Mouse (Mus musculus) brown adipose tissue, adult 24 weeks (tissue): ENCODE measurements at regions not wholly inside any gene's neighbourhood (a gene's known extent, or its start where the extent isn't known, plus 50 kb on each side); places are given as distances from the start of the nearest gene placed in this dataset.
A peak's percentile ranks its signal among the peaks of the same experiment; 100 is the strongest.

ENCODE experiments used
- H3K27ac ChIP-seq: fragments of 200-500 bp; replicated peaks from 2 replicates; pipeline ENCODE4 v1.5.1; 2012; ENCODE audit warnings: low read depth, mild to moderate bottlenecking, low read length
- H3K4me1 ChIP-seq: fragments of 200-500 bp; 2 replicates; pipeline ENCODE4 v1.6.1; 2012; ENCODE audit warnings: low read length, mixed read lengths; ENCODE audit not compliant: control insufficient read depth, insufficient read depth, insufficient read length
- H3K4me3 ChIP-seq: fragments of 200-500 bp; 2 replicates; pipeline ENCODE4 v1.5.1; 2012; ENCODE audit warnings: low read depth, mild to moderate bottlenecking, low read length, moderate library complexity; ENCODE audit not compliant: insufficient read depth

DNA sequence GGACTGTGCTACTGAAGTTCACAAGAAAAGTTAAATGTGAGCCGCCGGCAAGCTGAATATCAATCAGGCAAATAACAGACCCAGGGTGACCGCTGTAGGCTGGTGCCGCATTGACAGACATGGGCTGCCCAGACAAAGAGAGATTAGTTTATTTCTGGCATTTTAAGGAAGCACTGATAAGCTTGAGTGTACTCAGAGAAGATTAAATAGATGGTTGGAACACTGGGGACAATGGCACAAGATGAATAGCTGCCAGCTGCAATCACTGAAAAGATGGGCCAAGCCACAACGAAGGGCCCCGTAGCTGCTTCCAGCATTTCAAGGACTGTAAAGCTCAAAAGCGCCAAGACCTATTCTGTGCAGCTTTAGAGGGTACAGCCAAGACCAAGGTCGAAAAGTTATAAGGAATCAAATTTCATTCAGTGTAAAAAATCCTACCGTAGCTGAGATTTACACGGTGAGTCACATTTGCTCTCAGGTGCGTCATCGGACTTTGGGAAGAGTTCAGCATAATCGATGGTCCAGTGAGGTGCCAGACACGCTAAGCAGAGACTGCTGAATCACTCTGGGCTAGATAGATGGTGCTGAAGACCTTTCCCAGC is 285.1 kb upstream of the Camk1g start:
- H3K27ac ChIP-seq, result no peak overlapping the region
- no peaks in the 10 kb centered on the region for H3K4me1 ChIP-seq
- no peak overlapping the region for H3K4me3 ChIP-seq

DNA sequence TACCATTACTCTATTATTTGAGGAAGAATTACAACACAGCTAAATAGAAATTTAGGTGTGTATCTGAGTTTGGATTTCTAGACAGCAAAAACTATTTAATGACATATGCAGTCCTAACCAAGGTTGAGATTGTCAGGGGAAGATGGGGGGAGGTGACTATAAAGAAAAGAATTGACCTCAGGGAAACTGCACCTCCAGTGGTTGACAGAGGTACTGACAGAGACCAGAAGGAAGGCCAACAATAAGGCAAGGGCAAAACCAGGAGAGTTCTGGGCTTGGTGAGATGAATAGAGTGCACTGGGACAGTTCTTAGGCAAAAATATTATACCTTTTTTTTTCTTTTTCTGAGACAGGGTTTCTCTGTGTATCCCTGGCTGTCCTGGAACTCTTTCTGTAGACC is 280.2 kb upstream of the Camk1g start:
- no peak overlapping the region for H3K27ac ChIP-seq
- no peaks in the 10 kb centered on the region for H3K4me1 ChIP-seq
- no peak overlapping the region for H3K4me3 ChIP-seq

DNA sequence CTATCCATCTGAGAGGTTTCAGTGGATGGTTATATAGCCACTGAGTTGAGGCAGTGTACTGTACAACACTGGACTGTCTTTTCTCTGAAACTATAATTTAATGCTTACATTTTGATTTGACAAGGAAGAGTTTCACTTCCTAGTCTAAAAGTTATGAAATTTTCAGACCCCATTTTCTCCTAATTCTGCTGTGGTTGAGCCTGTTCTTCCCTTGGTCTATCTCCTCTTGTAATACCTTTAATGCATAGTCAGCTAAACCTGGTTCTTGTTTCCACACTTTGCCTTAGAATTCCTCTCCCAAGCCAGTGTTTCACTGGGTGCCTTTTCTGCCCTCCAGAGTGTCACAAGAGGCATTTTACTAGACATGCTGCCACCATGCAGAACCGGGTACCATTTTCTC is 279.3 kb upstream of the Camk1g start:
- Histone ChIP-seq H3K27ac (no peak overlapping the region), H3K4me1 (no peaks in the 10 kb centered on the region), H3K4me3 (no peak overlapping the region)

DNA sequence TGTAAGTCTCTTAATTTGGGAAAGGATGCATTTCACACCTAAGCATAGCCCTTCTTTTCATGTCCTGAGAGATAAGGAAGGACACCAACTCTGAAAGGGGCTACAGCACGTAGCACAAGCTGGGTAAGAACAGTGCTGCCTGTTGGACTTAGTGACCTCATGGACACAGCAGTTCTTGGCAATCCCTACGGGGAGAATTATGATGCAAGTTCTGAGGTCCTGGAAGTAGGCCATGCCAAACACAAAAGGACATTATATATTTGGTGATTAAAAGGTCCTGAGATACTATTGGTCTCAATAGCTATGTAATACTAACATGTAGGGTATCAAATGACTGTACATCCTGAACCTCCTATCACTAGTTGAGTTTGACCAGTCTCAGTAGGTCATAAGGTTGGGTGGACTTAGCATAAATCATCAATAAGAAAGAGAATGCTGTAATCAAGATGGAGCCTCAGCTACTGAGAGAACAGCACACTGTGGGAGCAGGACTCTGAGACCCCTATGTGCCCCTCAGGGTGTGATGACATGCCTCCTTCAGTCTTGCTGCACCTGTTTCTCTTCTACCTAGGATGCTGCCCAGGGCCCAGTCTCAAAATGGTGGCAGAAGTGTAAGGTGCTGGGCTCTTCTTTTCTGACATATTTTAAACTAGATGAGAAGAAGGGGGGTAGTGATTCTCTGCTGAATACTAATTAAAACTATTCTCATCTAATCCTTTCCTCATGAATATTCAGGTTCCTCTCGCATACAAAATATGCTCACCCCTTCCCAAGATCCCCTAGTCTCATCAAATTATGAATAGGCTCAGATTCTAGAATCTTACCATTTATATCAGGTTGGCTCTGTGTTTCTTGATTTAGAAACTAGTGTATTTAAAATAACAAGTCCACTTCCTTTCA is 277.5 kb upstream of the Camk1g start:
- Histone ChIP-seq H3K4me1 (no peaks in the 10 kb centered on the region), H3K27ac (no peak overlapping the region), H3K4me3 (no peak overlapping the region)

- H3K4me3 ChIP-seq, result no peak overlapping the region
- no peak overlapping the region for H3K27ac ChIP-seq
- H3K4me1 ChIP-seq, result no peaks in the 10 kb centered on the region
Measured at GRCm38 (mm10) chr1:193644506-193644905, 274.4 kb upstream of the Camk1g start.

- no peak overlapping the region for H3K27ac ChIP-seq
- H3K4me1 ChIP-seq, result no peaks in the 10 kb centered on the region
- H3K4me3 ChIP-seq, result no peak overlapping the region
Measured at GRCm38 (mm10) chr1:193636451-193636850, 266.4 kb upstream of the Camk1g start.

DNA sequence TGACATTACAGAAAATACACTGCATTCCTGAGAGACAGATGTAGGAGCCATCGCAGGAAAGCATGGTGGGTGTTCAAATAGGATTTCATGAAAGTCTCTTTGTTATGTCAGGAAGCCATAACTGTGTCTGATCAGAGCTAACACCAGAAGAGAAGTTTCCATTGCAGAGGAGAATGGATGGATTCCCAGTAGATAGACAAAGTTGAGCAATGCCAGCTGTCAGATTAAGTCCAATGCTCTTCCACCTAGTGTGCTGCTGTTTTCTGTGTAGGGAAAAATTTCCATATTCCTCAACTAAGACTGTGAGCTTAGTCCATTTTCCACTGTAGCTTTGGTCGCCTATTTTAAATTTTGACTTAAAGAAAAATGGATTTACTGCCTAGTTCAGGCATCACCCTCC is 262.0 kb upstream of the Camk1g start:
- no peak overlapping the region for H3K4me3 ChIP-seq
- no peak overlapping the region for H3K27ac ChIP-seq
- no peaks in the 10 kb centered on the region; the same call in 1 of the 2 replicates for H3K4me1 ChIP-seq

GRCm38 (mm10) chr1:193629887-193630286 is 259.8 kb upstream of the Camk1g start:
- Histone ChIP-seq H3K27ac (0 out of 2 replicates have a peak overlapping the region, but pooled peaks have one; percentile 31), H3K4me3 (no peak overlapping the region), H3K4me1 (no peaks in the 10 kb centered on the region; the same call in 1 of the 2 replicates)

DNA sequence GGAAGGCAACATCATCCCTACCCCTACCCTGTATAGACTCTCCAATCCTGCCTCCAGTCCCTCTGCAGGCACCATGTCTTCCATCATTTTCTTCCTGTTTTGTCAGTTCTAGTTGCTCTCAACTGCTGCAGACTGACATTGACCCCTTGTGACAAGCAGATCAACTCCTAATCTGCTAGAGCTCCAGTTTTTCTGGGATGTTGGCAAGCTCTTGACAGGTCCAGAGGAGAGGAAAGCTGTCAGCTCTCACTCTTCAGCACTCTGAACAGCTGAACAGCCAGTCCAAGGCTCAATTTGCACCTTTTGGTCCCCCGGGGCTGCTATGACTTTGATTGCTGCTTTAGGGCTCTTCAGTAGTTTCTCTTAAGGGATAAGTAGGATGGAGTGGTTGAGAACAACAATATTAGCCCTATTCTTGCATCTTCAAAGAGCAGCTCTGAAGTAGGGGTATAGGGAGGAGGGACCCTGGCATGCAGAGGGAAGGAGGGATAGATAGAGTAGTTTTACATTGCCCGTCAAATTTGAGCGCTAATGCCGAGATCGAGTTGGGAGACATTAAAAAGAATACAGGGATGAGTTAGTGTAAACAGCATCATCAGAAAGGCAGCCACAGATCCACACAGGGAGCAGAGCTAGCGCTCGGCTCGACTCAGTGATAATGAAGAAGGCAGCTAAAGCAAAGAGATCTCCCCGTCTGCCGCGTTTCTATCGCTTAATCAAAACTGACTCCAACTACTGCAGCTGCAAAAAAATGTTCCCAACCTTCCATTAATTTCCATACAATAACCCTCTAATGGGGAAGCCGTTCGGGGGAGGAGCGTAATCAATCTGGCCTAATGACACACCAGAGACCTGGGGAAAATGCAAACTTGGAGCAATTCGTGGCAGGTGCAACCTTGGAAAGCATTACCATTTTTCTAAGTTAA is 257.1 kb upstream of the Camk1g start:
- peaks cover 4% of the 10 kb centered on the region; the same call in 1 of the 2 replicates for H3K4me1 ChIP-seq
- H3K27ac ChIP-seq, result no peak overlapping the region
- no peak overlapping the region for H3K4me3 ChIP-seq

- Histone ChIP-seq H3K4me3 (no peak overlapping the region), H3K4me1 (peaks cover 4% of the 10 kb centered on the region; the same call in 1 of the 2 replicates), H3K27ac (peak overlapping the region; percentile 96)
Measured at GRCm38 (mm10) chr1:193625101-193625956, 255.2 kb upstream of the Camk1g start.

DNA sequence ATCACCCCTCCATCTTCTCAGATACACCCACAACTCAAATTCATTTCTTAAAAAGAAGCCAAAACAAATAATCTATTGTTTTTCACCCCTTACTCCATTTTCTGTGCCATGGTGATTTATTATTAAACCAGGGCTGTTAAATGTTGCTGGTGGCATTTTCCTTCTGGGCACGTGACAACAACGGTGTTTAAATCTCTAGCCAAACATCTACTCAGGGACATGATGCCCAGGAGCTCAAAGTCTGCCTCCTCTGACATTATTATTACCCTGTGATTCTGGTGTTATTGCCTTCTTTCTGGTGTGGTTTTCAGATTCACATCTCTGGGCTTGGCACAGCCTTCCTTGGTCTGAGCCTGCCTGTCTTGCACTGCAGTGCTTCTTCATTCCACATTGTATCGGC is 253.5 kb upstream of the Camk1g start:
- Histone ChIP-seq H3K4me3 (no peak overlapping the region), H3K27ac (no peak overlapping the region), H3K4me1 (peaks cover 4% of the 10 kb centered on the region; the same call in 1 of the 2 replicates)

DNA sequence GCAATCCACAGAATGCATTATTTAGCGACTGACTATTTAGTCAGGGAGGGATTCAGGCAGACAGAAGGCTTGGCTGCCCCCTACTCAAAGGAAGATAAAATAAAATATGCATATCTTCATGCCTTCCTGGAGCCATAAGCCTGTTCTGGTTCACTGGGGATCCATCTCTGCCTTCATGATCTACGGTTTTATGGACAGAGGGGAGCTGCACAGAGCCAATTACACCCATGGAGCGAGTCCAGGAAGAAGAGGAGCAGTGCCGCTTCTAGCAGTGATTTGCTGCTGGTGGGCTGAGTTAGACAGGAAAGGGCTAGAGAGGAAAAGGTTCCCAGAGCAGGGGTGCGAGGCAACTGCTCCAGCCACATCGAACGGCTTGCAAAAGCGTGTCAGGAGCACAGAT is 248.2 kb upstream of the Camk1g start:
- no peaks in the 10 kb centered on the region for H3K4me1 ChIP-seq
- H3K4me3 ChIP-seq, result no peak overlapping the region
- no peak overlapping the region for H3K27ac ChIP-seq

DNA sequence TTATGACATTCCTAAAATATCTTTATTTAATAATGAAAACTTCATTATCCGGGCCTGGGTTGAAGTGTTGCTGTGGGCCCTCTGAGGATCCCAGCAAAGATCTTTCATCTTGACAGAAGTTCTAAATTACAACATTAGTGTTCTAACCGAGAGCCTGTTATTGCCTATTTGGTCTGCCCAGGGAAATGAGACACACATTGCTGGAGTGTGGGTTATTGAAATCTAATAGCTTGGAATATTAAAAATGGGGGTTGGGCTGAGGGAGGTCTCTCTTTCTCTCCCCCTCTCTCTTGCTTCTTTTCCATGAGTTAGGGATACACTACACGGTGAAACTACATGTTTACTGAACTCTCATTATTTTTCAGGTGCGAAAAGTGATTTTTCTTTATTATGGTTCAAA is 240.4 kb upstream of the Camk1g start:
- Histone ChIP-seq H3K4me3 (no peak overlapping the region), H3K27ac (no peak overlapping the region), H3K4me1 (no peaks in the 10 kb centered on the region)

GRCm38 (mm10) chr1:193599895-193600294 is 229.8 kb upstream of the Camk1g start:
- no peak overlapping the region for H3K4me3 ChIP-seq
- no peak overlapping the region for H3K27ac ChIP-seq
- no peaks in the 10 kb centered on the region for H3K4me1 ChIP-seq
